Comparison of ENCODE assay signal across 8 mouse cellular contexts in genomic region chr16:32147589-32148207, GRCm38 (mm10). TPM values are rescaled to one million over a fixed set of nuclear protein-coding genes. Genes with fewer than 3 reads are reported as not detected.
DNase-seq lines count a peak whose midpoint lies in the region; ATAC-seq lines count a peak whose summit lies in the region.

No protein-coding gene starts in this region.

- no peaks in the 10 kb centered on the region for H3K4me1 ChIP-seq in forebrain, embryonic 13.5 days
- H3K4me1 ChIP-seq in liver, embryonic 11.5 days (replicated peaks; ENCODE audit: control insufficient read depth, insufficient read depth, low read length): no peaks in the 10 kb centered on the region

- H3K27ac ChIP-seq in forebrain, embryonic 13.5 days: no peak overlapping the region
- H3K27ac ChIP-seq in liver, embryonic 11.5 days (ENCODE audit: low read depth, low read length): no peak overlapping the region

- 63% methylated on average over 12 of the region's 13 CpGs for WGBS in forebrain, embryonic 13.5 days
- WGBS in liver, embryonic 11.5 days: 69% methylated on average over 11 of the region's 13 CpGs

- no peak overlapping the region for H3K4me3 ChIP-seq in forebrain, embryonic 13.5 days
- H3K4me3 ChIP-seq in liver, embryonic 11.5 days (ENCODE audit: low read depth, low read length): no peak overlapping the region

- H3K9ac ChIP-seq in forebrain, embryonic 13.5 days: no peak overlapping the region
- H3K9ac ChIP-seq in liver, embryonic 11.5 days (ENCODE audit: low read depth, low read length): no peak overlapping the region

- H3K9me3 ChIP-seq in forebrain, embryonic 13.5 days (replicated peaks): no peaks in the 10 kb centered on the region; the same call in 1 of the 2 replicates
- peaks cover 17% of the 10 kb centered on the region; the same call in 1 of the 2 replicates for H3K9me3 ChIP-seq in liver, embryonic 11.5 days (ENCODE audit: control insufficient read depth, low read length)

- ATAC-seq in forebrain, embryonic 13.5 days: no peak
- 0 out of 2 replicates have a peak, but pooled peaks have one; percentile 31 for ATAC-seq in liver, embryonic 11.5 days (replicated peaks; ENCODE audit: low FRiP score)

- no peaks in the 10 kb centered on the region for H3K27me3 ChIP-seq in forebrain, embryonic 13.5 days
- H3K27me3 ChIP-seq in liver, embryonic 11.5 days (replicated peaks; ENCODE audit: control insufficient read depth, insufficient read depth, low read length): no peaks in the 10 kb centered on the region

- peak overlapping the region; percentile 33; the same call in 1 of the 2 replicates for H3K4me2 ChIP-seq in forebrain, embryonic 13.5 days
- peak overlapping the region; percentile 12; the same call in 1 of the 2 replicates for H3K4me2 ChIP-seq in liver, embryonic 11.5 days

- H3K36me3 ChIP-seq in forebrain, embryonic 13.5 days (ENCODE audit: poor library complexity, severe bottlenecking): peaks cover 6% of the 10 kb centered on the region; the same call in 1 of the 2 replicates
- H3K36me3 ChIP-seq in liver, embryonic 11.5 days (ENCODE audit: control insufficient read depth, insufficient read depth, low read length): peaks cover 33% of the 10 kb centered on the region

- DNase-seq in embryo, embryonic 10.5 days (ENCODE audit: low spot score): peak; percentile 18
- no peak for DNase-seq in embryo, embryonic 10 days (ENCODE audit: low spot score)
- peak; percentile 49 for DNase-seq in 416B (ENCODE audit: low read depth)
- DNase-seq in liver, embryonic 11.5 days (ENCODE audit: low spot score): no peak
- no peak for DNase-seq in layer of hippocampus, postnatal 36 days
- no peak for DNase-seq in T-cell, adult 2 months (ENCODE audit: low spot score)
- DNase-seq in right cerebral cortex, postnatal 36 days (ENCODE audit: low spot score in 2 of 2): no peak

RNA-seq across cellular contexts. Expression of gene Nrros, which starts 17.7 kb away (rescaled TPM):
- 6.7 and 7.2 TPM in 2 replicates for polyA plus RNA-seq in forebrain, embryonic 13.5 days (2015; fragmentation: Nextera tagmentation; extraction: Ambion mirVana)
- 34.4 and 35.4 TPM in 2 replicates for polyA plus RNA-seq in liver, embryonic 11.5 days (2014; fragmentation: Nextera tagmentation; extraction: Ambion mirVana)
- total RNA-seq in layer of hippocampus, postnatal 36 days (2021): 10 to 100 TPM in 1 of 2 experiments, 1 to 10 TPM in 1; 8.9 to 11.9 TPM

RNA-seq across cellular contexts. Expression of gene Bex6, which starts 31.9 kb away (rescaled TPM):
- polyA plus RNA-seq in forebrain, embryonic 13.5 days (2015; fragmentation: Nextera tagmentation; extraction: Ambion mirVana): not detected in 2 replicates
- polyA plus RNA-seq in liver, embryonic 11.5 days (2014; fragmentation: Nextera tagmentation; extraction: Ambion mirVana): 0.62 and 1.2 TPM in 2 replicates
- not detected for total RNA-seq in layer of hippocampus, postnatal 36 days (2021)

RNA-seq across cellular contexts. Expression of gene Cep19, which starts 48.1 kb away (rescaled TPM):
- polyA plus RNA-seq in forebrain, embryonic 13.5 days (2015; fragmentation: Nextera tagmentation; extraction: Ambion mirVana): 39.5 and 44.3 TPM in 2 replicates
- 14.3 and 14.7 TPM in 2 replicates for polyA plus RNA-seq in liver, embryonic 11.5 days (2014; fragmentation: Nextera tagmentation; extraction: Ambion mirVana)
- 10 to 100 TPM; 63.0 to 63.9 TPM for total RNA-seq in layer of hippocampus, postnatal 36 days (2021)

RNA-seq across cellular contexts. Expression of gene Pigx, which starts 48.2 kb away (rescaled TPM):
- polyA plus RNA-seq in forebrain, embryonic 13.5 days (2015; fragmentation: Nextera tagmentation; extraction: Ambion mirVana): 148 and 158 TPM in 2 replicates
- polyA plus RNA-seq in liver, embryonic 11.5 days (2014; fragmentation: Nextera tagmentation; extraction: Ambion mirVana): 57.1 and 63.0 TPM in 2 replicates
- 10 to 100 TPM; 26.7 to 28.0 TPM for total RNA-seq in layer of hippocampus, postnatal 36 days (2021)

Comparison
In these comparisons a context has a peak if more than half of its experiments do, and no peak if none do; other contexts are left out.
1. DNase-seq: peak in embryo, embryonic 10.5 days (single experiment) and 416B (single experiment); none in embryo, embryonic 10 days (single experiment), liver, embryonic 11.5 days (single experiment), layer of hippocampus, postnatal 36 days (0 of 2), T-cell, adult 2 months (single experiment) and right cerebral cortex, postnatal 36 days (0 of 2).